Mouse (Mus musculus) heart, postnatal 25 days (tissue): ENCODE results near the gene Col6a4. TPM values are rescaled to one million over a fixed set of nuclear protein-coding genes. Genes with fewer than 3 reads are reported as not detected.

Experiments
- DNase-seq: peaks from one replicate; pipeline ENCODE4 v3.0.0; 2022; ENCODE audit warnings: low spot score
- intact Hi-C: fragments of 180-260 bp; cut with DNase I; formaldehyde crosslinking; loops from one replicate; pipeline ENCODE4 v1.15.1; 2025
- total RNA-seq, 2 experiments: library from RNA; stranded (reverse); gene quantifications; 2 replicates each; pipeline ENCODE4 v1.2.3; 2021

The Col6a4 gene
- total RNA-seq, 2 experiments from 2014 or later, result not detected

- intact Hi-C loops, result no loop called here
- no peak for DNase-seq
Measured at GRCm38 (mm10) chr9:106077953-106078352, 18.6 kb downstream of the Col6a4 start.

- no peak for DNase-seq
- intact Hi-C loops, result no loop called here
Measured at GRCm38 (mm10) chr9:106076234-106076633, 20.3 kb downstream of the Col6a4 start.

GRCm38 (mm10) chr9:106073956-106074355, 22.6 kb downstream of the Col6a4 start:
- no peak for DNase-seq
- intact Hi-C loops, result no loop called here

GRCm38 (mm10) chr9:106071651-106072050, 24.9 kb downstream of the Col6a4 start:
- DNase-seq, result no peak
- intact Hi-C loops, result no loop called here

GRCm38 (mm10) chr9:106053446-106053845, 43.1 kb downstream of the Col6a4 start:
- intact Hi-C loops, result no loop called here
- no peak for DNase-seq

- intact Hi-C loops, result no loop called here
Measured at GRCm38 (mm10) chr9:106043921-106044503, 52.6 kb downstream of the Col6a4 start.

GRCm38 (mm10) chr9:106039915-106040659, 56.5 kb downstream of the Col6a4 start:
- DNase-seq, result no peak
- intact Hi-C loops, result loop anchor here (5.0 kb wide), 1 partner anchor 348 kb away; no protein-coding TSS in a partner anchor

More at GRCm38 (mm10) chr9:106043921-106044503, 52.6 kb downstream of the Col6a4 start:
- no peak for DNase-seq

GRCm38 (mm10) chr9:106039276-106039675, 57.3 kb downstream of the Col6a4 start:
- no peak for DNase-seq
- intact Hi-C loops, result loop anchor here (5.0 kb wide), 1 partner anchor 347 kb away; no protein-coding TSS in a partner anchor

GRCm38 (mm10) chr9:106038865-106039264, 57.7 kb downstream of the Col6a4 start:
- DNase-seq, result no peak
- intact Hi-C loops, result loop anchor here (5.0 kb wide), 1 partner anchor 347 kb away; no protein-coding TSS in a partner anchor

- no peak for DNase-seq
- intact Hi-C loops, result no loop called here
Measured at GRCm38 (mm10) chr9:106015666-106016065, 80.9 kb downstream of the Col6a4 start.

- no peak for DNase-seq
- intact Hi-C loops, result no loop called here
Measured at GRCm38 (mm10) chr9:106013139-106013538, 83.4 kb downstream of the Col6a4 start.

- no peak for DNase-seq
- intact Hi-C loops, result no loop called here
Measured at GRCm38 (mm10) chr9:105997955-105998354, 98.6 kb downstream of the Col6a4 start.

GRCm38 (mm10) chr9:105992425-105992824, 104.2 kb downstream of the Col6a4 start:
- DNase-seq, result no peak
- intact Hi-C loops, result no loop called here

- intact Hi-C loops, result no loop called here
Measured at GRCm38 (mm10) chr9:105990099-105990498, 106.5 kb downstream of the Col6a4 start.

GRCm38 (mm10) chr9:105989468-105989867, 107.1 kb downstream of the Col6a4 start:
- no peak for DNase-seq

More at GRCm38 (mm10) chr9:105990099-105990498, 106.5 kb downstream of the Col6a4 start:
- no peak for DNase-seq

GRCm38 (mm10) chr9:105988096-105988495, 108.5 kb downstream of the Col6a4 start:
- DNase-seq, result no peak
- intact Hi-C loops, result loop anchor here (5.0 kb wide), 1 partner anchor 296 kb away; no protein-coding TSS in a partner anchor

More at GRCm38 (mm10) chr9:105989468-105989867, 107.1 kb downstream of the Col6a4 start:
- intact Hi-C loops, result loop anchor here (5.0 kb wide), 1 partner anchor 297 kb away; no protein-coding TSS in a partner anchor

GRCm38 (mm10) chr9:105984931-105985519, 111.6 kb downstream of the Col6a4 start:
- intact Hi-C loops, result loop anchor here (5.0 kb wide), 1 partner anchor 293 kb away; no protein-coding TSS in a partner anchor
- no peak for DNase-seq

- intact Hi-C loops, result no loop called here
- DNase-seq, result no peak
Measured at GRCm38 (mm10) chr9:105978479-105978878, 118.1 kb downstream of the Col6a4 start.

GRCm38 (mm10) chr9:105976871-105977270, 119.7 kb downstream of the Col6a4 start:
- intact Hi-C loops, result no loop called here
- no peak for DNase-seq

GRCm38 (mm10) chr9:105976314-105976713, 120.3 kb downstream of the Col6a4 start:
- DNase-seq, result no peak
- intact Hi-C loops, result no loop called here

- intact Hi-C loops, result no loop called here
- no peak for DNase-seq
Measured at GRCm38 (mm10) chr9:105973736-105974135, 122.8 kb downstream of the Col6a4 start.
